Mouse (Mus musculus): ENCODE data around the gene Hoxc6. TPM values are rescaled to one million over a fixed set of nuclear protein-coding genes. Genes with fewer than 3 reads are reported as not detected.

The Hoxc6 gene
- total RNA-seq, 1 experiment from 2014 or later: 59.4 TPM

GRCm38 (mm10) chr15:103014166-103015008 lies 16.3 kb downstream of the Hoxc6 start:
- DNase-seq: peak; percentile 76

GRCm38 (mm10) chr15:103015009-103015399 lies 16.9 kb downstream of the Hoxc6 start:
- DNase-seq: no peak

- no peak for DNase-seq
These were observed 17.5 kb downstream of the Hoxc6 start for GRCm38 (mm10) chr15:103015406-103016166.

- DNase-seq: no peak
These were observed 20.6 kb downstream of the Hoxc6 start, which contains the start of gene Hoxc4 for GRCm38 (mm10) chr15:103018636-103019035. Hoxc4 (plus strand) TSS chr15:103018934.

- no peak for DNase-seq
These were observed 22.9 kb downstream of the Hoxc6 start for GRCm38 (mm10) chr15:103020899-103021418.

GRCm38 (mm10) chr15:103021544-103021943 lies 23.5 kb downstream of the Hoxc6 start:
- DNase-seq: no peak

GRCm38 (mm10) chr15:103024131-103024530 lies 26.1 kb downstream of the Hoxc6 start:
- DNase-seq: no peak

GRCm38 (mm10) chr15:103027266-103028235 lies 29.5 kb downstream of the Hoxc6 start:
- no peak for DNase-seq

GRCm38 (mm10) chr15:103028916-103029512 lies 31.0 kb downstream of the Hoxc6 start:
- no peak for DNase-seq

- no peak for DNase-seq
These were observed 32.1 kb downstream of the Hoxc6 start for GRCm38 (mm10) chr15:103030142-103030541.

- DNase-seq: no peak
These were observed 34.1 kb downstream of the Hoxc6 start for GRCm38 (mm10) chr15:103032167-103032566.

GRCm38 (mm10) chr15:103032646-103033575 lies 34.9 kb downstream of the Hoxc6 start:
- no peak for DNase-seq

- peak; percentile 61 for DNase-seq
These were observed 36.2 kb downstream of the Hoxc6 start for GRCm38 (mm10) chr15:103034043-103034806.

- peak; percentile 31 for DNase-seq
These were observed 36.9 kb downstream of the Hoxc6 start for GRCm38 (mm10) chr15:103034807-103035547.

- no peak for DNase-seq
These were observed 37.5 kb downstream of the Hoxc6 start for GRCm38 (mm10) chr15:103035548-103035881.

GRCm38 (mm10) chr15:103037579-103037978 lies 39.5 kb downstream of the Hoxc6 start:
- DNase-seq: no peak

GRCm38 (mm10) chr15:103038701-103039480 lies 40.8 kb downstream of the Hoxc6 start:
- no peak for DNase-seq

- no peak for DNase-seq
These were observed 41.6 kb downstream of the Hoxc6 start for GRCm38 (mm10) chr15:103039609-103040008.

All from adrenal gland, postnatal 25 days (tissue).